Mouse (Mus musculus): ENCODE measurements at regions not wholly inside any gene's neighbourhood (a gene's known extent, or its start where the extent isn't known, plus 50 kb on each side); places are given as distances from the start of the nearest gene placed in this dataset.

GRCm38 (mm10) chr15:85660528-85661392, 74.0 kb upstream of the Ppara start:
- no peak for DNase-seq (ENCODE audit: low spot score in 2 of 2)

- DNase-seq (ENCODE audit: low spot score in 2 of 2) = no peak
Measured at GRCm38 (mm10) chr15:85661393-85661690, 73.4 kb upstream of the Ppara start.

- DNase-seq (ENCODE audit: low spot score in 2 of 2) = no peak
Measured at GRCm38 (mm10) chr15:85661771-85662170, 73.0 kb upstream of the Ppara start.

- DNase-seq (ENCODE audit: low spot score in 2 of 2) = no peak
Measured at GRCm38 (mm10) chr15:85662271-85662670, 72.5 kb upstream of the Ppara start.

- DNase-seq (ENCODE audit: low spot score in 2 of 2) = no peak
Measured at GRCm38 (mm10) chr15:85662673-85663072, 72.1 kb upstream of the Ppara start.

- DNase-seq (ENCODE audit: low spot score in 2 of 2) = no peak
Measured at GRCm38 (mm10) chr15:85663757-85664431, 70.9 kb upstream of the Ppara start.

GRCm38 (mm10) chr15:85664432-85664828, 70.4 kb upstream of the Ppara start:
- no peak for DNase-seq (ENCODE audit: low spot score in 2 of 2)

- DNase-seq (ENCODE audit: low spot score in 2 of 2) = no peak
Measured at GRCm38 (mm10) chr15:85665181-85665821, 69.5 kb upstream of the Ppara start.

- no peak for DNase-seq (ENCODE audit: low spot score in 2 of 2)
Measured at GRCm38 (mm10) chr15:85666496-85666895, 68.3 kb upstream of the Ppara start.

GRCm38 (mm10) chr15:85667381-85667791, 67.4 kb upstream of the Ppara start:
- no peak for DNase-seq (ENCODE audit: low spot score in 2 of 2)

- DNase-seq (ENCODE audit: low spot score in 2 of 2) = no peak
Measured at GRCm38 (mm10) chr15:85667906-85668590, 66.7 kb upstream of the Ppara start.

- DNase-seq (ENCODE audit: low spot score in 2 of 2) = peak in 1 of 2 experiments; percentile 16
Measured at GRCm38 (mm10) chr15:85668871-85669651, 65.7 kb upstream of the Ppara start.

- DNase-seq (ENCODE audit: low spot score in 2 of 2) = peak; percentile 45 to 46
Measured at GRCm38 (mm10) chr15:85669652-85670175, 65.1 kb upstream of the Ppara start.

- DNase-seq (ENCODE audit: low spot score in 2 of 2) = peak; percentile 49 to 56
Measured at GRCm38 (mm10) chr15:85670176-85670788, 64.5 kb upstream of the Ppara start.

- peak; percentile 58 to 63 for DNase-seq (ENCODE audit: low spot score in 2 of 2)
Measured at GRCm38 (mm10) chr15:85670789-85671700, 63.7 kb upstream of the Ppara start.

- peak; percentile 35 to 43 for DNase-seq (ENCODE audit: low spot score in 2 of 2)
Measured at GRCm38 (mm10) chr15:85671701-85672191, 63.0 kb upstream of the Ppara start.

- DNase-seq (ENCODE audit: low spot score in 2 of 2) = no peak
Measured at GRCm38 (mm10) chr15:85672376-85672775, 62.4 kb upstream of the Ppara start.

- no peak for DNase-seq (ENCODE audit: low spot score in 2 of 2)
Measured at GRCm38 (mm10) chr15:85672931-85673330, 61.9 kb upstream of the Ppara start.

GRCm38 (mm10) chr15:85673506-85673905, 61.3 kb upstream of the Ppara start:
- DNase-seq (ENCODE audit: low spot score in 2 of 2) = no peak

All from spleen, postnatal 10 days (tissue).